Mouse (Mus musculus): ENCODE measurements around the gene Adrm1.

DNA sequence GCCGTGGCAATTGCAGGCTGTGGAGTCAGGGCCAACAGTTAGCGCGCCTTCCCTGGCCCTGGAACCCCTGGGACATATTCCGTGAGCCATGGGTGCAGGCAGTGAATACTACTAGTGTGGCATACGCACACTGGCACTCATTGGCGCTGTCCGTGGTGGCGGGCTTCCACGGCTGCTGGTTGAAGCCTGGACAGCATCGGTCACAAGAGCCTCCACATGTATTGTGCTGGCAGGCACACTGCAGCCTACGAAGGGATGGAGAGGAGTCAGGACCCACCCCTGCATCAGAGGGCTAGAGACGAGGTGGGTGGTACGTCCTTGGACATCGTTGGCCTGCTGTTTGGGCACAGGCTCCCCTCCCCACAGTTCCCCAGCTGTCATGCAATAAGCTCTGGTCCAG, 31.0 kb downstream of the Adrm1 start:
- TF ChIP-seq GATA1 (IDR thresholded peaks at IDR 0.05; ENCODE audit: borderline replicate concordance, low read length) (no peak), FLI1 (IDR thresholded peaks at IDR 0.05; ENCODE audit: low read length) (no peak)
